Mouse (Mus musculus): ENCODE results near the gene Vpreb2.

GRCm38 (mm10) chr16:17980128-17980527 lies at the start of gene Vpreb2:
- TF ChIP-seq GATA1 (IDR thresholded peaks at IDR 0.05; ENCODE audit: low read length) (no peak), TAL1 (IDR thresholded peaks at IDR 0.05; ENCODE audit: low read length) (no peak)

Data from erythroblast, embryonic 14.5 days (primary cell).